ENCODE assay signal across 8 mouse cellular contexts in genomic region chr2:6212327-6212723, GRCm38 (mm10). TPM values are rescaled to one million over a fixed set of nuclear protein-coding genes. Genes with fewer than 3 reads are reported as not detected.
A peak's percentile ranks its signal among the peaks of the same experiment; 100 is the strongest.
DNase-seq lines count a peak whose midpoint lies in the region; ATAC-seq and TF ChIP-seq lines count a peak whose summit lies in the region.

No protein-coding gene starts in this region.

- peaks cover 5% of the 10 kb centered on the region; the same call in 1 of the 2 replicates for H3K4me1 ChIP-seq in testis, adult 2 months (ENCODE audit: control insufficient read depth, insufficient read depth, low read length)
- peaks cover 8% of the 10 kb centered on the region for H3K4me1 ChIP-seq in liver, embryonic 11.5 days (replicated peaks; ENCODE audit: control insufficient read depth, insufficient read depth, low read length)

- H3K4me2 ChIP-seq in liver, embryonic 11.5 days: peak overlapping the region; percentile 82

- ATAC-seq in liver, embryonic 11.5 days (replicated peaks; ENCODE audit: low FRiP score): peak; percentile 13; the same call in 1 of the 2 replicates

- peak overlapping the region; percentile 43 for H3K4me3 ChIP-seq in testis, adult 2 months (ENCODE audit: control insufficient read depth, low read depth, low read length)
- peak overlapping the region; percentile 52 for H3K4me3 ChIP-seq in liver, embryonic 11.5 days (ENCODE audit: low read depth, low read length)

- H3K9me3 ChIP-seq in liver, embryonic 11.5 days (ENCODE audit: control insufficient read depth, low read length): no peaks in the 10 kb centered on the region

- no peak for TF ChIP-seq CTCF in testis, adult 2 months (IDR thresholded peaks at IDR 0.05; ENCODE audit: control insufficient read depth, insufficient read depth, insufficient replicate concordance, low read depth, low read length)

- peak overlapping the region; percentile 9; the same call in 1 of the 2 replicates for H3K27ac ChIP-seq in testis, adult 2 months (ENCODE audit: control insufficient read depth, insufficient read depth, low read depth, low read length)
- peak overlapping the region; percentile 82 for H3K27ac ChIP-seq in liver, embryonic 11.5 days (ENCODE audit: low read depth, low read length)

- TF ChIP-seq POLR2A in testis, adult 2 months (IDR thresholded peaks at IDR 0.05; ENCODE audit: control insufficient read depth, low read depth, low read length): no peak

- H3K27me3 ChIP-seq in testis, adult 2 months (ENCODE audit: control insufficient read depth, insufficient read depth, low read length): no peaks in the 10 kb centered on the region
- no peaks in the 10 kb centered on the region for H3K27me3 ChIP-seq in liver, embryonic 11.5 days (replicated peaks; ENCODE audit: control insufficient read depth, insufficient read depth, low read length)

- H3K9ac ChIP-seq in liver, embryonic 11.5 days (ENCODE audit: low read depth, low read length): peak overlapping the region; percentile 69

- 44% methylated on average over 9 of the region's 9 CpGs for WGBS in liver, embryonic 11.5 days

- no peaks in the 10 kb centered on the region for H3K36me3 ChIP-seq in testis, adult 2 months (ENCODE audit: control insufficient read depth, insufficient read depth, low read length)
- H3K36me3 ChIP-seq in liver, embryonic 11.5 days (ENCODE audit: control insufficient read depth, insufficient read depth, low read length): no peaks in the 10 kb centered on the region

- DNase-seq in embryo, embryonic 10.5 days (ENCODE audit: low spot score): peak; percentile 30
- DNase-seq in embryo, embryonic 11 days: no peak
- no peak for DNase-seq in testis, postnatal 14 days (ENCODE audit: low spot score)
- DNase-seq in liver, embryonic 11.5 days (ENCODE audit: low spot score): no peak
- DNase-seq in yolk sac, embryonic 10.5 days (ENCODE audit: low spot score): no peak
- no peak for DNase-seq in cerebellum, adult 11 months
- DNase-seq in urinary bladder, postnatal 25 days (ENCODE audit: low spot score): no peak

RNA-seq across cellular contexts. Expression of gene Echdc3, which starts 0.5 kb away (rescaled TPM):
- 3.0 and 3.9 TPM in 2 replicates for polyA plus RNA-seq in testis, adult 2 months (2012; rRNA removed)
- 5.3 and 6.4 TPM in 2 replicates for polyA plus RNA-seq in liver, embryonic 11.5 days (2014; fragmentation: Nextera tagmentation; extraction: Ambion mirVana)
